Mouse (Mus musculus) hindbrain, embryonic 16.5 days (tissue): Measurements from ENCODE around the gene Paqr4. TPM values are rescaled to one million over a fixed set of nuclear protein-coding genes. Genes with fewer than 3 reads are reported as not detected.

Source experiments
- ATAC-seq: fragments of 200-750 bp; cut with Nextera tagmentation; 2 replicates; pipeline ENCODE4 v1.8.0; 2017; ENCODE audit warnings: moderate TSS enrichment, moderate library complexity
- H3K27ac ChIP-seq: fragments of 300-500 bp; sonication (generic); 2 replicates; pipeline ENCODE4 v1.5.1; 2014; ENCODE audit warnings: low read depth, mild to moderate bottlenecking, control low read depth, low read length, moderate library complexity
- H3K27me3 ChIP-seq: fragments of 300-500 bp; sonication (generic); replicated peaks from 2 replicates; pipeline ENCODE4 v1.6.1; 2014; ENCODE audit warnings: low read length; ENCODE audit not compliant: control insufficient read depth, insufficient read depth
- H3K36me3 ChIP-seq: fragments of 300-500 bp; sonication (generic); 2 replicates; pipeline ENCODE4 v1.6.1; 2014; ENCODE audit warnings: mild to moderate bottlenecking, low read length, moderate library complexity, mixed read lengths; ENCODE audit not compliant: control insufficient read depth, insufficient read depth
- H3K4me1 ChIP-seq: fragments of 300-500 bp; sonication (generic); 2 replicates; pipeline ENCODE4 v1.6.1; 2014; ENCODE audit warnings: low read depth, low read length; ENCODE audit not compliant: control insufficient read depth, insufficient read depth
- H3K4me2 ChIP-seq: fragments of 300-500 bp; sonication (generic); 2 replicates; pipeline ENCODE4 v1.6.1; 2014; ENCODE audit warnings: mild to moderate bottlenecking, low read length, control low read depth, moderate library complexity
- H3K4me3 ChIP-seq: fragments of 300-500 bp; sonication (generic); 2 replicates; pipeline ENCODE4 v1.5.1; 2014; ENCODE audit warnings: mild to moderate bottlenecking, low read length, control low read depth, moderate library complexity
- H3K9ac ChIP-seq: fragments of 300-500 bp; sonication (generic); 2 replicates; pipeline ENCODE4 v1.6.1; 2014; ENCODE audit warnings: low read depth, mild to moderate bottlenecking, control low read depth, low read length, moderate library complexity
- H3K9me3 ChIP-seq: fragments of 300-500 bp; sonication (generic); 2 replicates; pipeline ENCODE4 v1.6.1; 2014; ENCODE audit warnings: mild to moderate bottlenecking, low read length, moderate library complexity; ENCODE audit not compliant: control insufficient read depth
- WGBS: fragments of 180-500 bp; shearing (Covaris S2); extraction: QIAGEN DNeasy Blood & Tissue Kit; methylation state at CpG from one replicate; pipeline ENCODE4 v1.1.7; 2014; 5-methylcytosine and 5-hydroxymethylcytosine counted together
- polyA plus RNA-seq: library from polyadenylated mRNA; unstranded; fragments of >200 nt; fragmentation: Nextera tagmentation; extraction: Ambion mirVana; gene quantifications from 2 replicates; pipeline ENCODE4 v1.2.1, GENCODE M21; 2015

Paqr4 gene
- polyA plus RNA-seq, 1 experiment from 2014 or later: 84.1 TPM

GRCm38 (mm10) chr17:23745301-23746251 lies 4.9 kb upstream of the Paqr4 start, which contains the start of gene Kremen2:
Gene Kremen2, minus strand, starts transcription at chr17:23745833.
- ATAC-seq: no peak
- Histone ChIP-seq H3K36me3 (no peaks in the 10 kb centered on the region), H3K27ac (no peak within 1 kb of the TSS), H3K27me3 (peaks cover 50% of the 10 kb centered on the region), H3K4me3 (peak within 1 kb of the TSS; percentile 47), H3K9me3 (no peaks in the 10 kb centered on the region), H3K4me2 (peak within 1 kb of the TSS; percentile 90), H3K4me1 (peaks cover 18% of the 10 kb centered on the region), H3K9ac (peak within 1 kb of the TSS; percentile 72)
- WGBS: under 1% methylated on average over 41 of the region's 45 CpGs

GRCm38 (mm10) chr17:23744651-23745050 lies 4.0 kb upstream of the Paqr4 start:
- no peaks in the 10 kb centered on the region for H3K9me3 ChIP-seq
- 2% methylated on average over 14 of the region's 14 CpGs for WGBS
- no peaks in the 10 kb centered on the region for H3K36me3 ChIP-seq
- peak overlapping the region; percentile 47 for H3K4me3 ChIP-seq
- no peak for ATAC-seq
- H3K9ac ChIP-seq: no peak overlapping the region
- H3K4me1 ChIP-seq: peaks cover 19% of the 10 kb centered on the region
- H3K27me3 ChIP-seq: peaks cover 50% of the 10 kb centered on the region
- no peak overlapping the region for H3K27ac ChIP-seq
- peak overlapping the region; percentile 90 for H3K4me2 ChIP-seq

- no peak for ATAC-seq
- 24% methylated on average over 8 of the region's 8 CpGs for WGBS
- Histone ChIP-seq H3K4me3 (no peak overlapping the region), H3K27me3 (peaks cover 50% of the 10 kb centered on the region), H3K9ac (no peak overlapping the region), H3K4me2 (no peak overlapping the region), H3K27ac (no peak overlapping the region), H3K4me1 (peaks cover 21% of the 10 kb centered on the region), H3K9me3 (no peaks in the 10 kb centered on the region), H3K36me3 (no peaks in the 10 kb centered on the region)
Observed at GRCm38 (mm10) chr17:23744076-23744475, 3.4 kb upstream of the Paqr4 start.

GRCm38 (mm10) chr17:23742941-23743340 lies 2.3 kb upstream of the Paqr4 start:
- WGBS: 66% methylated on average over 12 of the region's 12 CpGs
- Histone ChIP-seq H3K27me3 (peaks cover 50% of the 10 kb centered on the region), H3K9ac (no peak overlapping the region), H3K4me1 (peaks cover 33% of the 10 kb centered on the region), H3K27ac (no peak overlapping the region), H3K36me3 (no peaks in the 10 kb centered on the region), H3K9me3 (no peaks in the 10 kb centered on the region), H3K4me3 (no peak overlapping the region), H3K4me2 (peak overlapping the region; percentile 50; the same call in 1 of the 2 replicates)
- ATAC-seq: no peak

- peaks cover 37% of the 10 kb centered on the region for H3K4me1 ChIP-seq
- H3K9me3 ChIP-seq: no peaks in the 10 kb centered on the region
- H3K4me2 ChIP-seq: peak overlapping the region; percentile 50
- WGBS: 8% methylated on average over 44 of the region's 44 CpGs
- peaks cover 48% of the 10 kb centered on the region for H3K27me3 ChIP-seq
- H3K4me3 ChIP-seq: peak overlapping the region; percentile 33
- H3K9ac ChIP-seq: peak overlapping the region; percentile 11; the same call in 1 of the 2 replicates
- no peak overlapping the region for H3K27ac ChIP-seq
- ATAC-seq: no peak
- H3K36me3 ChIP-seq: peaks cover 3% of the 10 kb centered on the region
Observed at GRCm38 (mm10) chr17:23742210-23742793, 1.6 kb upstream of the Paqr4 start.

- no peak for ATAC-seq
- 44% methylated on average over 38 of the region's 38 CpGs for WGBS
- Histone ChIP-seq H3K4me3 (peak overlapping the region; percentile 33), H3K27ac (no peak overlapping the region), H3K9me3 (no peaks in the 10 kb centered on the region), H3K4me1 (peaks cover 37% of the 10 kb centered on the region), H3K27me3 (peaks cover 43% of the 10 kb centered on the region), H3K36me3 (peaks cover 7% of the 10 kb centered on the region), H3K4me2 (peak overlapping the region; percentile 50), H3K9ac (no peak overlapping the region; the same call in 1 of the 2 replicates)
Observed at GRCm38 (mm10) chr17:23741359-23742209, 917 bp upstream of the Paqr4 start.

- ATAC-seq: peak; percentile 85
- H3K9ac ChIP-seq: peak overlapping the region; percentile 74
- no peaks in the 10 kb centered on the region for H3K9me3 ChIP-seq
- peak overlapping the region; percentile 85 for H3K4me2 ChIP-seq
- peaks cover 12% of the 10 kb centered on the region for H3K36me3 ChIP-seq
- H3K4me1 ChIP-seq: peaks cover 29% of the 10 kb centered on the region
- H3K27me3 ChIP-seq: peaks cover 42% of the 10 kb centered on the region
- peak overlapping the region; percentile 84 for H3K27ac ChIP-seq
- peak overlapping the region; percentile 64 for H3K4me3 ChIP-seq
- WGBS: 0% methylated on average over 39 of the region's 46 CpGs
Observed at GRCm38 (mm10) chr17:23740136-23740584, 507 bp downstream of the Paqr4 start.

- Histone ChIP-seq H3K27me3 (peaks cover 35% of the 10 kb centered on the region), H3K36me3 (peaks cover 12% of the 10 kb centered on the region), H3K9me3 (no peaks in the 10 kb centered on the region), H3K4me1 (peaks cover 27% of the 10 kb centered on the region), H3K4me2 (peak overlapping the region; percentile 85), H3K27ac (peak overlapping the region; percentile 84), H3K9ac (peak overlapping the region; percentile 74), H3K4me3 (peak overlapping the region; percentile 64)
- peak; percentile 25 for ATAC-seq
- under 1% methylated on average over 48 of the region's 48 CpGs for WGBS
Observed at GRCm38 (mm10) chr17:23739202-23740135, 1.2 kb downstream of the Paqr4 start.
